Mouse (Mus musculus) activated CD4-positive, CD25-positive, alpha-beta regulatory T cell, adult 9 weeks (primary cell): Measurements from ENCODE around the gene Sv2a. TPM values are rescaled to one million over a fixed set of nuclear protein-coding genes. Genes with fewer than 3 reads are reported as not detected.

ENCODE experiments used
- polyA plus RNA-seq: library from polyadenylated mRNA; unstranded; fragments of 100-300 nt; shearing (Covaris generic); gene quantifications from one replicate; pipeline ENCODE4 v1.2.1, GENCODE M21; 2017

Sv2a gene
- polyA plus RNA-seq, result 1.9 TPM

GRCm38 (mm10) chr3:96180727-96181477, at the start of gene Sv2a:
Gene Sv2a, plus strand, starts transcription at chr3:96181151.

GRCm38 (mm10) chr3:96161869-96162840, 18.8 kb upstream of the Sv2a start, which contains the start of gene Mtmr11:
Gene Mtmr11, plus strand, starts transcription at chr3:96162004.

DNA sequence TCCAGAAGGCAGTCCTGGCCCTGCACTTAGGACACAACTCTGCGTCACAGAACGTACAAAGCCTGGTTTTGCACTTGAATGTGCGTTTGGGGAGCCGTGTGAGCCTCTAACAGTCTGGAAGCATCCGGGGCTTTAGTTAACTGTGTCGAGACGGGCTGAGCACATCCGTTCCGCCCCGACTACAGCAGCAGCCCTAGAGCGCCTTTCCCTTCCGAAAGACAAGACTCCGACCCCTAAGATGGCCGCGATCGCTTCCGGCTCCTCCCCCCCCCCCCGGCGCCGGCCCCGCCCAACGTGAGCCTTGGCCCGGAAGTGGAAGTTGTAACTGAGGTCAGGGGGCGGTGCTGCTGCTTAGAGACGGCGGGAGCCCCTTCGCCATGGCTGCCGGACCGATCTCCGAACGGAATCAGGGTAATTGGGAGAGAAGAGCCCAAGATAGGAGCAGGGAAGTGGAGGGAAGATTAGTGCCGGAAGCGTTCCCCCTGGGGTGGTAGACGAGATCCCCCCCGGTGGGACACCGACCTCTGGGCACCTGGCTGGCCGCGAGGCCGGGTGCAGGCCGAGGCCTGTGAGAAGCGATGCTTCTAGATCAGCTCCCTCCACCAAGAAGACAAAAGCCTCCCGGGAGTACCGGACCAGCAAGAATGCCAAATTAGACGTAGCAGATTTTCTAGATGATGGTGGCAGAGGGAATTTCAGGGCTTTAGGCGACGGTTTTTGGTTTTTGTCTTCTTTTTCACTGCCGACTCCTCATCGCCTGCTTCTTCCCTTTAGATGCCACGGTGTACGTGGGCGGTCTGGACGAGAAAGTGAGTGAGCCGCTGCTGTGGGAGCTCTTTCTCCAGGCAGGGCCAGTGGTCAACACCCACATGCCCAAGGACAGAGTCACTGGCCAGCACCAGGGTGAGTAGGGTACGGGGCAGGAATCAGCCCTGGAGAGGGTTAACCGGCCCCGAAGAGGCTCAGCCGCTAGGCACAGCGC, 8.5 kb upstream of the Sv2a start, which contains the start of gene Sf3b4:
Gene Sf3b4 (plus strand): TSS at position 136 of the 982 bp plus-strand sequence.

DNA sequence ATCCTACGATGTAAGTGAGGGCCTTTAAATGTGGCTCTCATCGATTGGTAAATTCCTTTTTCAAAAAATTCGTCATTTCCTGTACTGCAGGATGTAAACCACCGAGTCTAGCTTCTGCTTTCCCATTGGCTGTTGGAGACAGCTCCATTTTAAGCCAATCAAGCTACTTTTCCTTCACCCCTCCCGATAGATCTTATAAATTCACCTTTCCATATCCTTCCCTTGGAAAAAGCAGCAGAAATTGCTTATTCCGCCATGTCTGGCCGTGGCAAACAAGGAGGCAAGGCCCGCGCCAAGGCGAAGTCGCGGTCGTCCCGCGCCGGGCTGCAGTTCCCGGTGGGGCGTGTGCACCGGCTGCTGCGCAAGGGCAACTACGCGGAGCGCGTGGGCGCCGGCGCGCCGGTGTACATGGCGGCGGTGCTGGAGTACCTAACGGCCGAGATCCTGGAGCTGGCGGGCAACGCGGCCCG, 38.7 kb downstream of the Sv2a start, which contains the start of the genes Bola1 and Hist2h2ab:
Gene Bola1 (minus strand): TSS at position 49 of the 470 bp plus-strand sequence.
Gene Hist2h2ab (plus strand): TSS at position 205 of the 470 bp plus-strand sequence.

DNA sequence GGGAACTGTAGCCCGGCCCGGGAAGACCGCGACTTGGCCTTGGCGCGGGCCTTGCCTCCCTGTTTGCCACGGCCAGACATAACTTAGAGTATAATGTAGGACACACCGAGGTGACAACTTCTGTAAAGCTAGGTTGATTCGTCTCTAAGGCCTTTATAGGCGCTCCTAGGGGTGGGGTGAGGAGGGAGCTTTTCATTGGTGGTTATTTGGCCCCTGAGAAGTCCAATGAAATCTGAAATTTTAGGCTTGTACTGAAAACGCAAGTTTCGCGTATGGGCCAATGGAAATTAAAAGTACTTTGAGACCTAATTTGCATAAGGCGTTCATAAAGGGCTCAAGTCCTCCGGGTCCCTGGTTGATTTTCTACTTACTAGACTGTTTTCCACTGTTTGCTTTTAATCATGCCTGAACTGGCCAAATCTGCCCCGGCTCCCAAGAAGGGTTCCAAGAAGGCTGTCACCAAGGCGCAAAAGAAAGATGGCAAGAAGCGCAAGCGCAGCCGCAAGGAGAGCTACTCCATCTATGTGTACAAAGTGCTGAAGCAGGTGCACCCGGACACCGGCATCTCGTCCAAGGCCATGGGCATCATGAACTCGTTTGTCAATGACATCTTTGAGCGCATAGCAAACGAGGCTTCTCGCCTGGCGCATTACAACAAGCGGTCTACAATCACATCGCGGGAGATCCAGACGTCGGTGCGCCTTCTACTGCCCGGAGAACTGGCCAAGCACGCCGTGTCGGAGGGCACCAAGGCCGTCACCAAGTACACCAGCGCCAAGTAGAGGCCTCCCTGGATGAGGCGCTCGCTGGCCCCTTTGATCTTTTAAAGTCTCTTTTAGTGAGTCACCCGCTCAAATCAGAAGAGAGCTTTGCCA, 40.1 kb downstream of the Sv2a start, which contains the start of the genes Hist2h2ac and Hist2h2be:
Gene Hist2h2ac (minus strand): TSS at position 116 of the 875 bp plus-strand sequence.
Gene Hist2h2be (plus strand): TSS at position 355 of the 875 bp plus-strand sequence.

GRCm38 (mm10) chr3:96238954-96239793, 58.2 kb downstream of the Sv2a start, which contains the start of gene Hist2h3c2:
Gene Hist2h3c2, minus strand, starts transcription at chr3:96239127.

GRCm38 (mm10) chr3:96239949-96240798, 59.2 kb downstream of the Sv2a start, which contains the start of gene Hist2h2aa2:
Gene Hist2h2aa2, minus strand, starts transcription at chr3:96240276.

Other genes starting within 250 kb of the Sv2a start
- 7.5 TPM for gene Plekho1, start 185.2 kb upstream of the Sv2a start, polyA plus RNA-seq
- gene Vps45, start 122.7 kb upstream of the Sv2a start, polyA plus RNA-seq, result 28.0 TPM
- gene Otud7b, start 76.6 kb upstream of the Sv2a start, polyA plus RNA-seq, result 27.2 TPM
- 2.9 TPM for gene Mtmr11, start 19.1 kb upstream of the Sv2a start, polyA plus RNA-seq
- 154 TPM for gene Sf3b4, start 8.8 kb upstream of the Sv2a start, polyA plus RNA-seq
- gene Bola1, start 38.6 kb downstream of the Sv2a start, polyA plus RNA-seq, result 28.8 TPM
- gene Hist2h2ab, start 38.7 kb downstream of the Sv2a start, polyA plus RNA-seq, result not detected
- 7.6 TPM for gene Hist2h2ac, start 39.7 kb downstream of the Sv2a start, polyA plus RNA-seq
- 3.7 TPM for gene Hist2h2be, start 40.0 kb downstream of the Sv2a start, polyA plus RNA-seq
- 0.53 TPM for gene Hist2h3c2, start 58.0 kb downstream of the Sv2a start, polyA plus RNA-seq
- gene Hist2h2aa2, start 59.1 kb downstream of the Sv2a start, polyA plus RNA-seq, result 45.7 TPM
- gene Hist2h2aa1, start 64.3 kb downstream of the Sv2a start, polyA plus RNA-seq, result 0.62 TPM
- not detected for gene Hist2h3c1, start 65.5 kb downstream of the Sv2a start, polyA plus RNA-seq
- 4.1 TPM for gene Hist2h4, start 82.2 kb downstream of the Sv2a start, polyA plus RNA-seq
- gene Hist2h3b, start 87.5 kb downstream of the Sv2a start, polyA plus RNA-seq, result not detected
- 6.5 TPM for gene Hist2h2bb, start 88.6 kb downstream of the Sv2a start, polyA plus RNA-seq
- gene Fcgr1, start 112.8 kb downstream of the Sv2a start, polyA plus RNA-seq, result 0.17 TPM